Mouse (Mus musculus) liver, embryonic 11.5 days (tissue): ENCODE measurements around the gene Ppp1r18. TPM values are rescaled to one million over a fixed set of nuclear protein-coding genes. Genes with fewer than 3 reads are reported as not detected.
A peak's percentile ranks its signal among the peaks of the same experiment; 100 is the strongest.

ENCODE experiments used
- ATAC-seq: fragments of 200-750 bp; cut with Nextera tagmentation; replicated peaks from 2 replicates; pipeline ENCODE4 v1.8.0; 2017; ENCODE audit warnings: moderate number of reproducible peaks, mild to moderate bottlenecking, moderate TSS enrichment, moderate library complexity; ENCODE audit not compliant: low FRiP score
- DNase-seq: peaks from one replicate; pipeline ENCODE4 v3.0.0-alpha.2; 2017; ENCODE audit warnings: low spot score
- H3K27ac ChIP-seq: fragments of 300-500 bp; sonication (generic); 2 replicates; pipeline ENCODE4 v1.5.1; 2014; ENCODE audit warnings: mild to moderate bottlenecking, low read depth, low read length, control low read depth
- H3K27me3 ChIP-seq: fragments of 300-500 bp; sonication (generic); replicated peaks from 2 replicates; pipeline ENCODE4 v1.6.1; 2014; ENCODE audit warnings: low read length, mixed read lengths; ENCODE audit not compliant: control insufficient read depth, insufficient read depth
- H3K36me3 ChIP-seq: fragments of 300-500 bp; sonication (generic); 2 replicates; pipeline ENCODE4 v1.6.1; 2014; ENCODE audit warnings: mild to moderate bottlenecking, low read length, moderate library complexity, mixed read lengths; ENCODE audit not compliant: control insufficient read depth, insufficient read depth
- H3K4me1 ChIP-seq: fragments of 300-500 bp; sonication (generic); replicated peaks from 2 replicates; pipeline ENCODE4 v1.6.1; 2014; ENCODE audit warnings: low read length, mixed read lengths; ENCODE audit not compliant: control insufficient read depth, insufficient read depth
- H3K4me2 ChIP-seq: fragments of 300-500 bp; sonication (generic); 2 replicates; pipeline ENCODE4 v1.6.1; 2014; ENCODE audit warnings: mild to moderate bottlenecking, control low read depth, moderate library complexity
- H3K4me3 ChIP-seq: fragments of 300-500 bp; sonication (generic); 2 replicates; pipeline ENCODE4 v1.5.1; 2014; ENCODE audit warnings: low read depth, low read length, control low read depth
- H3K9ac ChIP-seq: fragments of 300-500 bp; sonication (generic); 2 replicates; pipeline ENCODE4 v1.6.1; 2014; ENCODE audit warnings: low read depth, low read length, control low read depth
- H3K9me3 ChIP-seq: fragments of 300-500 bp; sonication (generic); 2 replicates; pipeline ENCODE4 v1.6.1; 2016; ENCODE audit warnings: low read length, inconsistent platforms, mixed read lengths; ENCODE audit not compliant: control insufficient read depth
- WGBS: fragments of 180-500 bp; shearing (Covaris S2); extraction: QIAGEN DNeasy Blood & Tissue Kit; methylation state at CpG from one replicate; pipeline ENCODE4 v1.1.7; 2014; 5-methylcytosine and 5-hydroxymethylcytosine counted together
- polyA plus RNA-seq: library from polyadenylated mRNA; unstranded; fragments of >200 nt; fragmentation: Nextera tagmentation; extraction: Ambion mirVana; gene quantifications from 2 replicates; pipeline ENCODE4 v1.2.1, GENCODE M21; 2014

Gene Ppp1r18
- polyA plus RNA-seq, 1 experiment from 2014 or later: 22.0 TPM

DNA sequence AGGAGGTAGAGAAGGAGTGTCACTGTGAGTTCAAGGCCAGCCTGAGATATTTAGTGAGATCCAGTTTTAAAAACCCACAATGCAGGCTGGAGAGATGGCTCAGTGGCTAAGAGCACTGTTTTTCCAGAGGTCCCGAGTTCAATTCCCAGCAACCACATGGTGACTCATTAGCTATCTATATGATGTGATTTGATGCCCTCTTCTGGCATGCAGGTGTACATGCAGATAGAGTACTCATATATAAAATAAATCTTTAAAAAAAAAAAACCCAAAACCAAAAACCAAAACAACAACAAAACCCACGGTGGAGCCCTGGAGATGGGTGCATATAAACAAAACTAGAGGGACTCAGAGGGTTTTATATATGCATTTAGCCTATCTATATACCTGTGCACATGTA, 42.2 kb downstream of the Ppp1r18 start:
- Histone ChIP-seq H3K27ac (no peak overlapping the region), H3K27me3 (no peaks in the 10 kb centered on the region), H3K9ac (no peak overlapping the region), H3K4me3 (no peak overlapping the region), H3K4me1 (peaks cover 11% of the 10 kb centered on the region), H3K36me3 (peaks cover 15% of the 10 kb centered on the region), H3K4me2 (no peak overlapping the region), H3K9me3 (no peaks in the 10 kb centered on the region)
- no peak for DNase-seq
- ATAC-seq: no peak
- 75% methylated on average over 2 of the region's 2 CpGs for WGBS

GRCm38 (mm10) chr17:35909186-35909918, 44.0 kb downstream of the Ppp1r18 start:
- Histone ChIP-seq H3K27ac (peak overlapping the region; percentile 26; the same call in 1 of the 2 replicates), H3K9ac (peak overlapping the region; percentile 65), H3K9me3 (no peaks in the 10 kb centered on the region), H3K4me2 (peak overlapping the region; percentile 83), H3K4me1 (peaks cover 17% of the 10 kb centered on the region), H3K4me3 (peak overlapping the region; percentile 69), H3K27me3 (no peaks in the 10 kb centered on the region), H3K36me3 (peaks cover 17% of the 10 kb centered on the region)
- 33% methylated on average over 20 of the region's 20 CpGs for WGBS
- DNase-seq (no peak), ATAC-seq (peak; percentile 39)

DNA sequence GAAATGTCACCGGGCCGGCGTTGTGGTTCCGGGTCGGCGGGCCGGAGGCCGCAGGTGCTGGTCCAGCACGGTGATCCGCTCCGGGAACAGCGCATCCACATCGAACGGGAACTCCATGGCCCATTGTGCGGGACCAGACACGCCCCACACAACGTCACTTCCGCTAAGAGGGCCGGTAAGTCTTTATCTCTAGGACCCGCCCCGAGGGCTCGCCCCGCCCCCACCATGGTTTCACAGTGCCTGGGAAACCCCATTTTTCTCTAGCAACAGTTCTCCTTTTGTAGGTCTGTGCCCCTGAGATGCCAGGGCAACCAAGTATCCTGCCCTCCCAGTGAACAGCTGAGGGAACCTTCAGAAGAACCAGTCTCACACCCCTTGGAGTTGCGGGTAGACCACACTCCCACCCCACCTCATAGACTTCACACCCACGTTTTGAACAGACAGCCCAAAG, 44.6 kb downstream of the Ppp1r18 start, which contains the start of gene Atat1:
Gene Atat1, minus strand, starts transcription at position 157 of the 451 bp plus-strand sequence.
- peak; percentile 98 for DNase-seq
- Histone ChIP-seq H3K27ac (peak within 1 kb of the TSS; percentile 26; the same call in 1 of the 2 replicates), H3K4me2 (peak within 1 kb of the TSS; percentile 83), H3K36me3 (peaks cover 19% of the 10 kb centered on the region), H3K27me3 (no peaks in the 10 kb centered on the region), H3K9ac (peak within 1 kb of the TSS; percentile 65), H3K9me3 (no peaks in the 10 kb centered on the region), H3K4me3 (peak within 1 kb of the TSS; percentile 69), H3K4me1 (peaks cover 20% of the 10 kb centered on the region)
- WGBS: 3% methylated on average over 25 of the region's 25 CpGs
- ATAC-seq: peak; percentile 90

GRCm38 (mm10) chr17:35914975-35915374, 49.6 kb downstream of the Ppp1r18 start:
- Histone ChIP-seq H3K4me3 (peak overlapping the region; percentile 78), H3K27me3 (no peaks in the 10 kb centered on the region), H3K4me1 (peaks cover 29% of the 10 kb centered on the region), H3K9me3 (no peaks in the 10 kb centered on the region), H3K9ac (peak overlapping the region; percentile 89), H3K36me3 (peaks cover 16% of the 10 kb centered on the region), H3K4me2 (peak overlapping the region; percentile 99), H3K27ac (peak overlapping the region; percentile 99; the same call in 1 of the 2 replicates)
- ATAC-seq: no peak
- DNase-seq: no peak
- 56% methylated on average over 6 of the region's 6 CpGs for WGBS

DNA sequence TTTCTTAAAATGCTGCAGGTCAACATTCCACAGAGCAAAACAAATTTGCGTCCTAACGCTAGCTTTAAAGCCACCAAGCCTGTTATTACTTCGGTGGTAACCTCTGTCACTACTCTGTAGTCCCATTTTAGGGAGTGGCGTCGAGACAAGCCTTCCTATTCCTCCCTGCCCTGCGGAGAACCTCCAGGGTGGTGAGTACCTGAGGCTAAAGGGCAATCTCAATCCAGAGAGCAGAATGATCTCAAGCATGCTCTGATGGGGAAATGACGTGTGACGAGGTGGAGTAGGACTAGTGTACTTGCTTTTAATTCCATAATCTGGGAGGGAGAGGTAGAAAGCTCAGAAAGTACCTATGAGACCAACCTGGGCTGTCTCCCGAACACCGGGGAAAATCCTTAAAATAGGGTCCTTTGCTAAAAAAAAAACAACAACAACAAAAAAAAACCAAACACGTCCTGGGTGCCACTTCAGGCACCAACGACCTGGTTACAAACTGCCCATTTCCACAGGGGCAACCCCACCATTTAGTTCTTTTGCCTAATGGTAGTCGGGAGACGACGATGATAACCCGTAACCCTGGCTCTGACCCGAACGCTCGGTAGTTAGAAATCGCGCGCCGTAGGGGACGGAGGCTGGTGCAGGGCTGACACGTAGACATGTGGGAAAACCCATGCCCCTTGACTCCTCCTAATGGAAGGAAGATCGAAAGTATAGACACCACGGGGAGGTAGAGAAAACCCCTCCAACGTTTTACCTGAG, 50.3 kb downstream of the Ppp1r18 start:
- Histone ChIP-seq H3K4me1 (peaks cover 34% of the 10 kb centered on the region), H3K4me3 (peak overlapping the region; percentile 78), H3K27ac (peak overlapping the region; percentile 99), H3K9me3 (no peaks in the 10 kb centered on the region), H3K9ac (peak overlapping the region; percentile 89), H3K4me2 (peak overlapping the region; percentile 99), H3K27me3 (no peaks in the 10 kb centered on the region), H3K36me3 (peaks cover 16% of the 10 kb centered on the region)
- ATAC-seq (peak; percentile 6), DNase-seq (no peak)
- 1% methylated on average over 28 of the region's 28 CpGs for WGBS

- DNase-seq: peak; percentile 97
- Histone ChIP-seq H3K27me3 (no peaks in the 10 kb centered on the region), H3K4me2 (peak within 1 kb of the TSS; percentile 99), H3K36me3 (peaks cover 14% of the 10 kb centered on the region), H3K4me3 (peak within 1 kb of the TSS; percentile 78), H3K9me3 (no peaks in the 10 kb centered on the region), H3K27ac (peak within 1 kb of the TSS; percentile 99), H3K4me1 (peaks cover 34% of the 10 kb centered on the region), H3K9ac (peak within 1 kb of the TSS; percentile 100)
- ATAC-seq: peak; percentile 88
- under 1% methylated on average over 83 of the region's 83 CpGs for WGBS
Measured at GRCm38 (mm10) chr17:35916297-35917142, 51.1 kb downstream of the Ppp1r18 start, which contains the start of the genes Mrps18b and Ppp1r10. Gene Mrps18b, minus strand, starts transcription at chr17:35916389. Gene Ppp1r10, plus strand, starts transcription at chr17:35916434.

GRCm38 (mm10) chr17:35917143-35917462, 51.7 kb downstream of the Ppp1r18 start:
- ATAC-seq: no peak
- peak overlapping the region; percentile 100 for H3K9ac ChIP-seq
- no peak for DNase-seq
- no peaks in the 10 kb centered on the region for H3K9me3 ChIP-seq
- H3K4me3 ChIP-seq: peak overlapping the region; percentile 78
- 0% methylated on average over 8 of the region's 8 CpGs for WGBS
- H3K4me2 ChIP-seq: peak overlapping the region; percentile 99
- H3K27me3 ChIP-seq: no peaks in the 10 kb centered on the region
- H3K36me3 ChIP-seq: peaks cover 14% of the 10 kb centered on the region
- peak overlapping the region; percentile 99 for H3K27ac ChIP-seq
- peaks cover 34% of the 10 kb centered on the region for H3K4me1 ChIP-seq
